Mouse (Mus musculus) heart, embryonic 14.5 days (tissue): ENCODE measurements around the gene Fbxw2. TPM values are rescaled to one million over a fixed set of nuclear protein-coding genes. Genes with fewer than 3 reads are reported as not detected.
A peak's percentile ranks its signal among the peaks of the same experiment; 100 is the strongest.

Source experiments
- ATAC-seq: fragments of 200-750 bp; cut with Nextera tagmentation; 2 replicates; pipeline ENCODE4 v1.8.0; 2017; ENCODE audit warnings: low read depth, moderate TSS enrichment; ENCODE audit not compliant: insufficient number of reproducible peaks, insufficient read depth, low FRiP score
- H3K27ac ChIP-seq, 2 experiments: fragments of 200-500 bp in 1 of 2; fragments of 300-500 bp in 1 of 2; sonication (generic) in 1 of 2; replicated peaks in 1 of 2; 2 replicates each; pipeline ENCODE4 v1.5.1; 2012 to 2014; ENCODE audit warnings: low read depth in 2 of 2, low read length in 2 of 2, control low read depth in 1 of 2, mild to moderate bottlenecking in 1 of 2, mixed read lengths in 1 of 2; ENCODE audit not compliant: control insufficient read depth in 1 of 2, insufficient read depth in 1 of 2
- H3K27me3 ChIP-seq: fragments of 300-500 bp; sonication (generic); 2 replicates; pipeline ENCODE4 v1.6.1; 2014; ENCODE audit warnings: mild to moderate bottlenecking, low read length, control low read depth; ENCODE audit not compliant: control insufficient read depth, insufficient read depth
- H3K36me3 ChIP-seq: fragments of 300-500 bp; sonication (generic); 2 replicates; pipeline ENCODE4 v1.6.1; 2014; ENCODE audit warnings: mild to moderate bottlenecking, control low read depth, low read length, mixed read lengths; ENCODE audit not compliant: control insufficient read depth, insufficient read depth
- H3K4me1 ChIP-seq, 2 experiments: fragments of 200-500 bp in 1 of 2; fragments of 300-500 bp in 1 of 2; sonication (generic) in 1 of 2; 2 replicates each; pipeline ENCODE4 v1.6.1; 2012 to 2014; ENCODE audit warnings: low read length in 2 of 2, control low read depth in 1 of 2, mixed read lengths in 1 of 2; ENCODE audit not compliant: control insufficient read depth in 2 of 2, insufficient read depth in 2 of 2
- H3K4me2 ChIP-seq: fragments of 300-500 bp; sonication (generic); 2 replicates; pipeline ENCODE4 v1.6.1; 2014; ENCODE audit warnings: mild to moderate bottlenecking, low read length
- H3K4me3 ChIP-seq, 2 experiments: fragments of 200-500 bp in 1 of 2; fragments of 300-500 bp in 1 of 2; sonication (generic) in 1 of 2; 2 replicates each; pipeline ENCODE4 v1.5.1; 2012 to 2014; ENCODE audit warnings: low read length in 2 of 2, mild to moderate bottlenecking in 2 of 2, control low read depth in 1 of 2, low read depth in 1 of 2, moderate library complexity in 1 of 2; ENCODE audit not compliant: control insufficient read depth in 1 of 2, insufficient read depth in 1 of 2
- H3K9ac ChIP-seq: fragments of 300-500 bp; sonication (generic); 2 replicates; pipeline ENCODE4 v1.6.1; 2014; ENCODE audit warnings: mild to moderate bottlenecking, low read length
- H3K9me3 ChIP-seq: fragments of 300-500 bp; sonication (generic); 2 replicates; pipeline ENCODE4 v1.6.1; 2016; ENCODE audit warnings: low read length, control low read depth; ENCODE audit not compliant: control insufficient read depth
- WGBS: fragments of 180-500 bp; shearing (Covaris S2); extraction: QIAGEN DNeasy Blood & Tissue Kit; methylation state at CpG from one replicate; pipeline ENCODE4 v1.1.7; 2014; 5-methylcytosine and 5-hydroxymethylcytosine counted together
- polyA plus RNA-seq: library from polyadenylated mRNA; unstranded; fragments of >200 nt; fragmentation: Nextera tagmentation; extraction: Ambion mirVana; gene quantifications from 2 replicates; pipeline ENCODE4 v1.2.1, GENCODE M21; 2014

Gene Fbxw2
- polyA plus RNA-seq, 1 experiment from 2014 or later = 51.0 TPM

GRCm38 (mm10) chr2:34784085-34784484, 42.0 kb downstream of the Fbxw2 start:
- Histone ChIP-seq H3K36me3 (peaks cover 52% of the 10 kb centered on the region), H3K4me1 (peaks cover 4 to 8% of the 10 kb centered on the region in 2 experiments; a peak in 1 of 4 replicates), H3K4me2 (no peak overlapping the region), H3K9me3 (no peaks in the 10 kb centered on the region), H3K27ac (peak overlapping the region in 1 of 2 experiments; percentile 24; a peak in 1 of 4 replicates), H3K4me3 (no peak overlapping the region), H3K9ac (no peak overlapping the region), H3K27me3 (no peaks in the 10 kb centered on the region)
- 74% methylated on average over 2 of the region's 2 CpGs for WGBS
- no peak for ATAC-seq

- Histone ChIP-seq H3K4me3 (no peak overlapping the region), H3K9ac (no peak overlapping the region), H3K4me1 (0 out of 4 replicates have a peak, but pooled peaks cover 0 to 8% of the 10 kb centered on the region in 2 experiments), H3K27ac (peak overlapping the region; percentile 24 to 59), H3K36me3 (peaks cover 60% of the 10 kb centered on the region), H3K27me3 (no peaks in the 10 kb centered on the region), H3K4me2 (peak overlapping the region; percentile 9; the same call in 1 of the 2 replicates), H3K9me3 (no peaks in the 10 kb centered on the region)
- 37% methylated on average over 14 of the region's 14 CpGs for WGBS
- ATAC-seq = 0 out of 2 replicates have a peak, but pooled peaks have one; percentile 33
These were observed 42.8 kb downstream of the Fbxw2 start for GRCm38 (mm10) chr2:34783064-34784020.

- Histone ChIP-seq H3K27ac (no peak overlapping the region), H3K4me1 (peaks cover 8 to 41% of the 10 kb centered on the region in 2 experiments), H3K27me3 (no peaks in the 10 kb centered on the region), H3K4me2 (peak overlapping the region; percentile 72; the same call in 1 of the 2 replicates), H3K4me3 (0 out of 4 replicates have a peak overlapping the region, but pooled peaks of 1 of the 2 experiments have one; percentile 1), H3K9ac (no peak overlapping the region), H3K36me3 (peaks cover 89% of the 10 kb centered on the region), H3K9me3 (no peaks in the 10 kb centered on the region)
- ATAC-seq = no peak
- WGBS = 61% methylated on average over 1 of the region's 1 CpGs
These were observed 48.8 kb downstream of the Fbxw2 start for GRCm38 (mm10) chr2:34777237-34777868.

- H3K27ac ChIP-seq = no peak overlapping the region
- peaks cover 8 to 48% of the 10 kb centered on the region in 2 experiments for H3K4me1 ChIP-seq
- 79% methylated on average over 6 of the region's 6 CpGs for WGBS
- H3K9ac ChIP-seq = peak overlapping the region; percentile 52
- H3K4me3 ChIP-seq = peak overlapping the region in 1 of 2 experiments; percentile 86; a peak in 3 of 4 replicates
- no peak for ATAC-seq
- H3K36me3 ChIP-seq = peaks cover 70% of the 10 kb centered on the region
- H3K4me2 ChIP-seq = peak overlapping the region; percentile 72
- no peaks in the 10 kb centered on the region for H3K9me3 ChIP-seq
- H3K27me3 ChIP-seq = no peaks in the 10 kb centered on the region
These were observed 51.6 kb downstream of the Fbxw2 start for GRCm38 (mm10) chr2:34774493-34774892.

GRCm38 (mm10) chr2:34773673-34774072, 52.4 kb downstream of the Fbxw2 start:
- Histone ChIP-seq H3K4me1 (peaks cover 8 to 48% of the 10 kb centered on the region in 2 experiments), H3K36me3 (peaks cover 62% of the 10 kb centered on the region), H3K9ac (peak overlapping the region; percentile 99), H3K27me3 (no peaks in the 10 kb centered on the region), H3K4me2 (peak overlapping the region; percentile 72), H3K4me3 (peak overlapping the region; percentile 11 to 86), H3K27ac (no peak overlapping the region), H3K9me3 (no peaks in the 10 kb centered on the region)
- 72% methylated on average over 4 of the region's 4 CpGs for WGBS
- no peak for ATAC-seq

GRCm38 (mm10) chr2:34772252-34773235, 53.6 kb downstream of the Fbxw2 start:
- WGBS = 3% methylated on average over 50 of the region's 50 CpGs

More at GRCm38 (mm10) chr2:34772252-34773235, 53.6 kb downstream of the Fbxw2 start:
- H3K4me2 ChIP-seq = peak overlapping the region; percentile 72
- peaks cover 8 to 48% of the 10 kb centered on the region in 2 experiments for H3K4me1 ChIP-seq
- no peaks in the 10 kb centered on the region for H3K9me3 ChIP-seq
- peak overlapping the region; percentile 67 to 86 for H3K27ac ChIP-seq
- peaks cover 51% of the 10 kb centered on the region for H3K36me3 ChIP-seq
- no peaks in the 10 kb centered on the region for H3K27me3 ChIP-seq
- peak overlapping the region; percentile 99 for H3K9ac ChIP-seq
- peak; percentile 5; the same call in 1 of the 2 replicates for ATAC-seq
- H3K4me3 ChIP-seq = peak overlapping the region; percentile 63 to 86
